8 mouse cellular contexts compared by ENCODE assay signal in the genomic region with DNA sequence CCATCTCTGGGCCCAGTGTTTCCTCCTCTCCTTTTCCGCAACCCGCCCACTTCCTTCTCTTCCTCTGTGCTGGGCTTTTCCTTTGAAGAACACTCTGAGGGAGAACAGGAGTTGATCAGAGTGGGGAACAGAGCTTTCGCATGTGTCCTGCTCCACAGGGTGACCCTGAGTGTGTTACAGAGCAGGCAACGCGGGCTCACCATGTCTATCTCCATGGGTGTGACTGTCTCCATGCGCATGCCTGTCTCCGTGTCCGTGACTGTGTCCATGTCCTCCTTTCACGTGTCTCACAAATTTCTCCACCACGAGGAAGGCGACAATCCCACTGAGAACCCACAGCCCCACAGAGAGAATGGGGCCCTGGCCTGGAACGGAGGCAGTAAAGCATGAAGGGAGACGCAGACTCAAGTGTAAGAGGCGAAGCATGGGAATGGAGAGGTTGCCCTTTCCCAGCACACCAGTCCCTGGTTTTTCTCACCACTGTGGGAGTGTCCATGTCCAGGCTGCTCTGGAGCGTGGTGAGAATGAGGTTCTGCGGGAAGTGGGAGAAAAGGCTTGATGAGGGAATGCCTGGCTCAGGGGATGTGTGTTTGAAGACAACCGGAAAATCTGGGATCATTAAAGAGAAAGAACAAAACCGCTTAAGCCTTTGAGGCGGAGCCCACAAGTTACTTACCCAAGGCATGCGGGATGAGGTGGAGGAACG. TPM values are rescaled to one million over a fixed set of nuclear protein-coding genes. Genes with fewer than 3 reads are reported as not detected.
DNase-seq lines count a peak whose midpoint lies in the region; ATAC-seq and TF ChIP-seq lines count a peak whose summit lies in the region.

No protein-coding gene starts in this region.

- DNase-seq in heart, postnatal 4 days: no peak
- DNase-seq in MN1 (ENCODE audit: low spot score): peak; percentile 74
- no peak for DNase-seq in forebrain, embryonic 14.5 days (ENCODE audit: low spot score)
- no peak for DNase-seq in stomach, postnatal 0 days (ENCODE audit: low spot score)
- DNase-seq in thymus, postnatal 0 days (ENCODE audit: low spot score): no peak
- no peak for DNase-seq in Muller cell, postnatal 12 days (ENCODE audit: inconsistent ontology term)

- 76% methylated on average over 21 of the region's 21 CpGs for WGBS in heart, embryonic 12.5 days
- WGBS in forebrain, embryonic 14.5 days: 71% methylated on average over 21 of the region's 21 CpGs
- 72% methylated on average over 21 of the region's 21 CpGs for WGBS in limb, embryonic 15.5 days
- 65% methylated on average over 21 of the region's 21 CpGs for WGBS in stomach, postnatal 0 days

- peak overlapping the region; percentile 17; the same call in 1 of the 2 replicates for H3K27ac ChIP-seq in heart, embryonic 12.5 days (ENCODE audit: poor library complexity, severe bottlenecking)
- no peak overlapping the region for H3K27ac ChIP-seq in forebrain, embryonic 14.5 days (ENCODE audit: low read depth, low read length)
- H3K27ac ChIP-seq in limb, embryonic 15.5 days: peak overlapping the region; percentile 97
- H3K27ac ChIP-seq in stomach, postnatal 0 days (replicated peaks): peak overlapping the region; percentile 98; the same call in 1 of the 2 replicates

- no peaks in the 10 kb centered on the region for H3K9me3 ChIP-seq in heart, embryonic 12.5 days (replicated peaks)
- no peaks in the 10 kb centered on the region for H3K9me3 ChIP-seq in forebrain, embryonic 14.5 days (replicated peaks; ENCODE audit: control insufficient read depth, low read length)
- no peaks in the 10 kb centered on the region for H3K9me3 ChIP-seq in limb, embryonic 15.5 days
- H3K9me3 ChIP-seq in stomach, postnatal 0 days (ENCODE audit: control insufficient read depth, low read length): no peaks in the 10 kb centered on the region

- H3K9ac ChIP-seq in heart, embryonic 12.5 days: peak overlapping the region; percentile 94
- peak overlapping the region; percentile 90 for H3K9ac ChIP-seq in forebrain, embryonic 14.5 days (ENCODE audit: low read length)
- H3K9ac ChIP-seq in limb, embryonic 15.5 days: peak overlapping the region; percentile 97
- H3K9ac ChIP-seq in stomach, postnatal 0 days (ENCODE audit: low read length): peak overlapping the region; percentile 96

- ATAC-seq in heart, embryonic 12.5 days (ENCODE audit: insufficient number of reproducible peaks, low FRiP score): no peak
- no peak for ATAC-seq in forebrain, embryonic 14.5 days
- ATAC-seq in limb, embryonic 15.5 days (ENCODE audit: insufficient number of reproducible peaks, low FRiP score, low TSS enrichment, low read depth): no peak
- no peak for ATAC-seq in stomach, postnatal 0 days (ENCODE audit: low FRiP score, low TSS enrichment)

- peak overlapping the region; percentile 92 for H3K4me3 ChIP-seq in heart, embryonic 12.5 days
- H3K4me3 ChIP-seq in forebrain, embryonic 14.5 days (ENCODE audit: low read depth, low read length): peak overlapping the region; percentile 86
- peak overlapping the region; percentile 96 for H3K4me3 ChIP-seq in limb, embryonic 15.5 days
- H3K4me3 ChIP-seq in stomach, postnatal 0 days (ENCODE audit: low read depth, low read length): peak overlapping the region; percentile 86

- peak overlapping the region; percentile 92 for H3K4me2 ChIP-seq in heart, embryonic 12.5 days
- peak overlapping the region; percentile 97 for H3K4me2 ChIP-seq in forebrain, embryonic 14.5 days (ENCODE audit: low read length)
- peak overlapping the region; percentile 91 for H3K4me2 ChIP-seq in limb, embryonic 15.5 days
- peak overlapping the region; percentile 93 for H3K4me2 ChIP-seq in stomach, postnatal 0 days (replicated peaks; ENCODE audit: low read depth)

- peaks cover 33% of the 10 kb centered on the region for H3K36me3 ChIP-seq in heart, embryonic 12.5 days
- peaks cover 33% of the 10 kb centered on the region for H3K36me3 ChIP-seq in forebrain, embryonic 14.5 days (ENCODE audit: control insufficient read depth, insufficient read depth, low read length)
- peaks cover 40% of the 10 kb centered on the region for H3K36me3 ChIP-seq in limb, embryonic 15.5 days
- peaks cover 17% of the 10 kb centered on the region for H3K36me3 ChIP-seq in stomach, postnatal 0 days (ENCODE audit: control insufficient read depth, insufficient read depth, low read length)

- TF ChIP-seq EP300 in stomach, postnatal 0 days (optimal IDR thresholded peaks at IDR 0.05): no peak

- TF ChIP-seq CTCF in stomach, postnatal 0 days (IDR thresholded peaks at IDR 0.05; ENCODE audit: low read depth): no peak

- H3K27me3 ChIP-seq in heart, embryonic 12.5 days (replicated peaks): no peaks in the 10 kb centered on the region
- H3K27me3 ChIP-seq in forebrain, embryonic 14.5 days (replicated peaks; ENCODE audit: control insufficient read depth, insufficient read depth, low read length): no peaks in the 10 kb centered on the region
- H3K27me3 ChIP-seq in limb, embryonic 15.5 days: no peaks in the 10 kb centered on the region
- H3K27me3 ChIP-seq in stomach, postnatal 0 days (ENCODE audit: control insufficient read depth, insufficient read depth, low read length): no peaks in the 10 kb centered on the region

- peaks cover 70% of the 10 kb centered on the region for H3K4me1 ChIP-seq in heart, embryonic 12.5 days (replicated peaks)
- H3K4me1 ChIP-seq in forebrain, embryonic 14.5 days (ENCODE audit: control insufficient read depth, insufficient read depth, low read length): peaks cover 46% of the 10 kb centered on the region
- H3K4me1 ChIP-seq in limb, embryonic 15.5 days: peaks cover 80% of the 10 kb centered on the region
- peaks cover 7% of the 10 kb centered on the region for H3K4me1 ChIP-seq in stomach, postnatal 0 days (replicated peaks; ENCODE audit: control insufficient read depth, insufficient read depth)

RNA-seq across cellular contexts. Expression of a gene that starts 1.4 kb away (rescaled TPM):
- 128 and 130 TPM in 2 replicates for polyA plus RNA-seq in heart, embryonic 12.5 days (2016; fragmentation: Nextera tagmentation; extraction: Ambion mirVana)
- 10 to 100 TPM; 83.8 to 86.5 TPM for total RNA-seq in heart, postnatal 4 days (2021)
- polyA plus RNA-seq in forebrain, embryonic 14.5 days (2014; fragmentation: Nextera tagmentation; extraction: Ambion mirVana): 78.3 and 84.1 TPM in 2 replicates
- polyA plus RNA-seq in limb, embryonic 15.5 days (2015; fragmentation: Nextera tagmentation; extraction: Ambion mirVana): 258 and 259 TPM in 2 replicates
- polyA plus RNA-seq in stomach, postnatal 0 days (2015; fragmentation: Nextera tagmentation; extraction: Ambion mirVana): 114 and 118 TPM in 2 replicates
- polyA plus RNA-seq in thymus, postnatal 0 days (2015; fragmentation: Nextera tagmentation; extraction: Ambion mirVana): 90.5 and 96.5 TPM in 2 replicates

RNA-seq across cellular contexts. Expression of a gene that starts 1.6 kb away (rescaled TPM):
- polyA plus RNA-seq in heart, embryonic 12.5 days (2016; fragmentation: Nextera tagmentation; extraction: Ambion mirVana): 34.7 and 36.9 TPM in 2 replicates
- total RNA-seq in heart, postnatal 4 days (2021): 10 to 100 TPM; 35.5 to 39.5 TPM
- 21.4 and 27.7 TPM in 2 replicates for polyA plus RNA-seq in forebrain, embryonic 14.5 days (2014; fragmentation: Nextera tagmentation; extraction: Ambion mirVana)
- 44.4 and 52.5 TPM in 2 replicates for polyA plus RNA-seq in limb, embryonic 15.5 days (2015; fragmentation: Nextera tagmentation; extraction: Ambion mirVana)
- polyA plus RNA-seq in stomach, postnatal 0 days (2015; fragmentation: Nextera tagmentation; extraction: Ambion mirVana): 25.0 and 26.9 TPM in 2 replicates
- 47.1 and 48.9 TPM in 2 replicates for polyA plus RNA-seq in thymus, postnatal 0 days (2015; fragmentation: Nextera tagmentation; extraction: Ambion mirVana)

RNA-seq across cellular contexts. Expression of a gene that starts 2.2 kb away (rescaled TPM):
- polyA plus RNA-seq in heart, embryonic 12.5 days (2016; fragmentation: Nextera tagmentation; extraction: Ambion mirVana): 46.7 and 48.0 TPM in 2 replicates
- 10 to 100 TPM; 63.6 to 69.6 TPM for total RNA-seq in heart, postnatal 4 days (2021)
- 60.2 and 75.4 TPM in 2 replicates for polyA plus RNA-seq in forebrain, embryonic 14.5 days (2014; fragmentation: Nextera tagmentation; extraction: Ambion mirVana)
- 45.0 and 50.3 TPM in 2 replicates for polyA plus RNA-seq in limb, embryonic 15.5 days (2015; fragmentation: Nextera tagmentation; extraction: Ambion mirVana)
- 37.6 and 42.4 TPM in 2 replicates for polyA plus RNA-seq in stomach, postnatal 0 days (2015; fragmentation: Nextera tagmentation; extraction: Ambion mirVana)
- polyA plus RNA-seq in thymus, postnatal 0 days (2015; fragmentation: Nextera tagmentation; extraction: Ambion mirVana): 77.4 and 82.2 TPM in 2 replicates

RNA-seq across cellular contexts. Expression of a gene that starts 5.6 kb away (rescaled TPM):
- polyA plus RNA-seq in heart, embryonic 12.5 days (2016; fragmentation: Nextera tagmentation; extraction: Ambion mirVana): 14.9 and 16.5 TPM in 2 replicates
- total RNA-seq in heart, postnatal 4 days (2021): 10 to 100 TPM; 18.7 to 19.8 TPM
- polyA plus RNA-seq in forebrain, embryonic 14.5 days (2014; fragmentation: Nextera tagmentation; extraction: Ambion mirVana): 6.7 and 7.4 TPM in 2 replicates
- 18.1 and 18.9 TPM in 2 replicates for polyA plus RNA-seq in limb, embryonic 15.5 days (2015; fragmentation: Nextera tagmentation; extraction: Ambion mirVana)
- 13.3 and 14.6 TPM in 2 replicates for polyA plus RNA-seq in stomach, postnatal 0 days (2015; fragmentation: Nextera tagmentation; extraction: Ambion mirVana)
- 14.5 and 20.9 TPM in 2 replicates for polyA plus RNA-seq in thymus, postnatal 0 days (2015; fragmentation: Nextera tagmentation; extraction: Ambion mirVana)

RNA-seq across cellular contexts. Expression of a gene that starts 9.2 kb away (rescaled TPM):
- 0.48 and 0.83 TPM in 2 replicates for polyA plus RNA-seq in heart, embryonic 12.5 days (2016; fragmentation: Nextera tagmentation; extraction: Ambion mirVana)
- total RNA-seq in heart, postnatal 4 days (2021): 1 to 10 TPM; 1.4 to 2.2 TPM
- 0.95 and 1.6 TPM in 2 replicates for polyA plus RNA-seq in forebrain, embryonic 14.5 days (2014; fragmentation: Nextera tagmentation; extraction: Ambion mirVana)
- 94.4 and 96.5 TPM in 2 replicates for polyA plus RNA-seq in limb, embryonic 15.5 days (2015; fragmentation: Nextera tagmentation; extraction: Ambion mirVana)
- polyA plus RNA-seq in stomach, postnatal 0 days (2015; fragmentation: Nextera tagmentation; extraction: Ambion mirVana): 0.18 and 0.29 TPM in 2 replicates
- polyA plus RNA-seq in thymus, postnatal 0 days (2015; fragmentation: Nextera tagmentation; extraction: Ambion mirVana): 1.1 and 1.5 TPM in 2 replicates
